Mouse (Mus musculus) heart, adult 2 months (tissue): ENCODE measurements around the gene Dpf2. TPM values are rescaled to one million over a fixed set of nuclear protein-coding genes. Genes with fewer than 3 reads are reported as not detected.
A peak's percentile ranks its signal among the peaks of the same experiment; 100 is the strongest.

ENCODE experiments used
- DNase-seq, 2 experiments: peaks; one replicate each; pipeline ENCODE4 v3.0.0; 2021
- H3K27ac ChIP-seq: fragments of 200-600 bp; 2 replicates; pipeline ENCODE4 v1.8.1; 2022
- H3K27me3 ChIP-seq: fragments of 200-500 bp; 2 replicates; pipeline ENCODE4 v1.6.1; 2012; ENCODE audit warnings: mild to moderate bottlenecking, low read length, inconsistent platforms, mixed read lengths; ENCODE audit not compliant: control insufficient read depth, insufficient read depth
- H3K36me3 ChIP-seq: fragments of 200-500 bp; 2 replicates; pipeline ENCODE4 v1.6.1; 2012; ENCODE audit warnings: low read length, inconsistent platforms; ENCODE audit not compliant: control insufficient read depth, insufficient read depth
- H3K4me1 ChIP-seq: fragments of 200-500 bp; 2 replicates; pipeline ENCODE4 v1.6.1; 2011; ENCODE audit warnings: low read length; ENCODE audit not compliant: control insufficient read depth, insufficient read depth
- H3K4me3 ChIP-seq: fragments of 200-600 bp; 2 replicates; pipeline ENCODE4 v1.8.1; 2022
- H3K79me2 ChIP-seq: fragments of 200-500 bp; replicated peaks from 2 replicates; pipeline ENCODE4 v1.6.1; 2012; ENCODE audit warnings: mild to moderate bottlenecking, inconsistent platforms, low read length, moderate library complexity, mixed read lengths; ENCODE audit not compliant: control insufficient read depth, insufficient read depth
- H3K9ac ChIP-seq: fragments of 200-500 bp; 2 replicates; pipeline ENCODE4 v1.6.1; 2012; ENCODE audit warnings: low read depth, mild to moderate bottlenecking, control low read depth, inconsistent platforms, low read length, mixed read lengths
- CTCF ChIP-seq: fragments of 200-600 bp; IDR thresholded peaks from 2 replicates; pipeline ENCODE4 v1.8.1; 2022; ENCODE audit warnings: antibody characterized with exemption, mild to moderate bottlenecking, moderate library complexity
- EP300 ChIP-seq: fragments of 200-500 bp; IDR thresholded peaks from 2 replicates; pipeline ENCODE4 v1.6.1; 2011; ENCODE audit warnings: low read depth, low read length, control low read depth; ENCODE audit not compliant: insufficient read depth
- POLR2A ChIP-seq: fragments of 200-500 bp; IDR thresholded peaks from 2 replicates; pipeline ENCODE4 v1.6.1; 2011; ENCODE audit warnings: mild to moderate bottlenecking, low read depth, low read length, control low read depth; ENCODE audit not compliant: insufficient read depth
- WGBS: fragments of 180-500 bp; shearing (Covaris S2); methylation state at CpG from one replicate; pipeline ENCODE4 v1.1.7; 2018; 5-methylcytosine and 5-hydroxymethylcytosine counted together
- intact Hi-C: fragments of 180-260 bp; cut with DNase I; formaldehyde crosslinking; loops from one replicate; pipeline ENCODE4 v1.15.1; 2025
- polyA plus RNA-seq: library from polyadenylated mRNA; depleted of rRNA; stranded (reverse); fragments of >200 nt; gene quantifications from 2 replicates; pipeline ENCODE4 v1.2.3, GENCODE M21; 2012
- total RNA-seq, 2 experiments: library from RNA; stranded (reverse); gene quantifications; 2 replicates each; pipeline ENCODE4 v1.2.3; 2021

Dpf2 gene
- total and polyA plus RNA-seq, 3 experiments: 71.8 to 83.5 (median 82.3) TPM

- TF ChIP-seq POLR2A (no peak), EP300 (no peak), CTCF (no peak)
- Histone ChIP-seq H3K4me1 (peaks cover 6% of the 10 kb centered on the region), H3K4me3 (peak overlapping the region; percentile 74), H3K27me3 (no peaks in the 10 kb centered on the region), H3K36me3 (no peaks in the 10 kb centered on the region), H3K27ac (peak overlapping the region; percentile 70), H3K79me2 (no peaks in the 10 kb centered on the region), H3K9ac (peak overlapping the region; percentile 75)
- no peak for DNase-seq
- 13% methylated on average over 31 of the region's 31 CpGs for WGBS
- intact Hi-C loops: no loop called here
Measured at GRCm38 (mm10) chr19:5893282-5894001, 19.4 kb downstream of the Dpf2 start.

- TF ChIP-seq POLR2A: no peak
- no peak overlapping the region for H3K27ac ChIP-seq
- intact Hi-C loops: no loop called here
- peaks cover 6% of the 10 kb centered on the region for H3K4me1 ChIP-seq
- no peaks in the 10 kb centered on the region for H3K27me3 ChIP-seq
- no peak overlapping the region for H3K9ac ChIP-seq
- no peak overlapping the region for H3K4me3 ChIP-seq
- no peak for DNase-seq
- no peaks in the 10 kb centered on the region for H3K36me3 ChIP-seq
- WGBS: 93% methylated on average over 13 of the region's 13 CpGs
- H3K79me2 ChIP-seq: no peaks in the 10 kb centered on the region
Measured at GRCm38 (mm10) chr19:5892735-5893134, 20.1 kb downstream of the Dpf2 start.

GRCm38 (mm10) chr19:5892262-5892661 is 20.5 kb downstream of the Dpf2 start:
- Histone ChIP-seq H3K27me3 (no peaks in the 10 kb centered on the region), H3K4me3 (no peak overlapping the region), H3K9ac (no peak overlapping the region), H3K36me3 (no peaks in the 10 kb centered on the region), H3K79me2 (no peaks in the 10 kb centered on the region), H3K27ac (no peak overlapping the region), H3K4me1 (peaks cover 6% of the 10 kb centered on the region)
- 95% methylated on average over 7 of the region's 7 CpGs for WGBS
- TF ChIP-seq EP300: no peak
- TF ChIP-seq CTCF: no peak
- no peak for DNase-seq
- intact Hi-C loops: no loop called here

GRCm38 (mm10) chr19:5891521-5892258 is 21.1 kb downstream of the Dpf2 start:
- Histone ChIP-seq H3K36me3 (no peaks in the 10 kb centered on the region), H3K9ac (no peak overlapping the region), H3K27ac (no peak overlapping the region; the same call in 1 of the 2 replicates), H3K27me3 (no peaks in the 10 kb centered on the region), H3K4me1 (peaks cover 6% of the 10 kb centered on the region), H3K4me3 (no peak overlapping the region), H3K79me2 (no peaks in the 10 kb centered on the region)
- 89% methylated on average over 12 of the region's 12 CpGs for WGBS
- intact Hi-C loops: no loop called here
- TF ChIP-seq CTCF: no peak
- TF ChIP-seq POLR2A: no peak
- TF ChIP-seq EP300: no peak
- no peak for DNase-seq

DNA sequence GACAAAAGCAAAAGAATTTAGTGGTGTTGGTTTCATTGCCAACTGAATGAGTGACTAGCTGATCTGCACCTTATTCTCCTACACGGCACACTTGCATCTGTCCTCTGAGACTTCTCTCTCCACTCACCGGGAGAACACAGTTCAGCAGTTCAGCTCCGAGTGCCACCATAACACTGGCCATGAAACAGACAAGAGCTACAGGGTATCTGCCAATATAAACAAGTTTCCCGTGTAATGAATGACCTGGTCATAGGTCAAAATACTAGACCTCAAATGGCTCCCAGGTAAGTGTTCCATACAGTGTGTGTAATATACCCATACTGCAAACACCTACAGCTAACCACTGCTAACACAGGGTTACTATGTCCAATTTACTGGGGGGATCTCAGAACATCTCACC is 23.6 kb downstream of the Dpf2 start:
- WGBS: 56% methylated on average over 4 of the region's 4 CpGs
- Histone ChIP-seq H3K9ac (no peak overlapping the region), H3K36me3 (no peaks in the 10 kb centered on the region), H3K27ac (no peak overlapping the region), H3K27me3 (no peaks in the 10 kb centered on the region), H3K4me1 (peaks cover 6% of the 10 kb centered on the region), H3K79me2 (no peaks in the 10 kb centered on the region), H3K4me3 (no peak overlapping the region)
- DNase-seq: no peak
- TF ChIP-seq CTCF (no peak), POLR2A (no peak), EP300 (no peak)
- intact Hi-C loops: no loop called here

GRCm38 (mm10) chr19:5887234-5887815 is 25.5 kb downstream of the Dpf2 start:
- no peak overlapping the region for H3K9ac ChIP-seq
- intact Hi-C loops: no loop called here
- no peak overlapping the region for H3K27ac ChIP-seq
- H3K36me3 ChIP-seq: no peaks in the 10 kb centered on the region
- WGBS: 62% methylated on average over 3 of the region's 3 CpGs
- DNase-seq: no peak
- TF ChIP-seq EP300: no peak
- no peaks in the 10 kb centered on the region for H3K79me2 ChIP-seq
- H3K27me3 ChIP-seq: no peaks in the 10 kb centered on the region
- H3K4me1 ChIP-seq: peaks cover 4% of the 10 kb centered on the region
- H3K4me3 ChIP-seq: no peak overlapping the region
